Mouse (Mus musculus): ENCODE data around the gene Espn. TPM values are rescaled to one million over a fixed set of nuclear protein-coding genes. Genes with fewer than 3 reads are reported as not detected.
A peak's percentile ranks its signal among the peaks of the same experiment; 100 is the strongest.

The Espn gene
- polyA plus RNA-seq, 1 experiment = not detected

DNA sequence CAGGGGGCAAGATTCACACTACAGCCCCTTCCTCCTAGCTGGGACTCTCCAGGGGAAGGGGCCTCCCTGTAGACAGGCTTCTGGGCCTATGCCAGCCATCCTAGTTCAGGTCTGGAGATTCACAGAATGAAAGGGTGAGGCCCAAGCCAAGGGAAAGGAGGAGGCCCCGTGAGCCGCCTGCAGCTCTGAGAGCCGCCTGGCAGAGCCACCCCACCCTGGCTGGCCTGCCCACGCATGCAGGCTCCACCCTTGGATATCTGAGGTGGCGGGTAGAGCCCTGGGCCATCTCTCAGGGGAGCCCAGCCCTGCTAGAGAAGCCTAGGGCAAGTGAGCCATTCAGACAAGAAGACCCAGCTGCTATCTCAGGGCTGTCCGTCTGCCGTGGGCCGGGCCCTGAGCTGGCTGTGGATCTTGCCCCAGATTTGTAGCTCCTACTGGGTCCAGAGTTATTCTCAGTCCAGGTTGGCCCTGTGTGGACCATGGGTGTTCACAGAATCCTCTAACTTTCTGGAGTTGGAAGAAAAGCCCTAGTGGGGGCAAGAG is 59.3 kb downstream of the Espn start:
- Histone ChIP-seq H3K4me1 (ENCODE audit: control insufficient read depth, insufficient read depth, insufficient read length, low read length) (0 out of 2 replicates have a peak, but pooled peaks cover 3% of the 10 kb centered on the region), H3K4me3 (ENCODE audit: insufficient read depth, low read depth, low read length) (no peak overlapping the region), H3K27ac (replicated peaks; ENCODE audit: low read depth, low read length) (no peak overlapping the region)

DNA sequence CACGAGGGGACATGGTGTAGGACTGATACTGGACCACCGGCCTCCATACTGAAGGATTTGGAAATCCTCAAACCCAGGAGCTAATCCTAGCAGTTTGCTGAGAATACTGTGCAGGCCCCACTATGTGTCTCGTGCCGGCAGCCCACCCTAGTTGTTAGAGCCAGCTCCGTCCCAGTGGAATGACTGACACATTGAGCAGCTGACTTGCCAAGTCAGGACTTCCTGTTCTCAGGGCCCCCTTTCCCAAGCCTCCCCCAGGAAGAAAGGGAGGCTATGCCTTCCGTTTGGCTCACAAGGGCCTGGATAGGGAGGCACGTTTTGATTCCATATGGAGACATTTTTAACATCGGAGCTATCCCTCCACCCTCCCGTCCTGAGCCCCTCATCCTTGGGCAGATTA is 62.0 kb downstream of the Espn start:
- H3K4me3 ChIP-seq (ENCODE audit: insufficient read depth, low read depth, low read length) = no peak overlapping the region
- H3K27ac ChIP-seq (replicated peaks; ENCODE audit: low read depth, low read length) = 0 out of 2 replicates have a peak overlapping the region, but pooled peaks have one; percentile 3
- H3K4me1 ChIP-seq (ENCODE audit: control insufficient read depth, insufficient read depth, insufficient read length, low read length) = peaks cover 7% of the 10 kb centered on the region

DNA sequence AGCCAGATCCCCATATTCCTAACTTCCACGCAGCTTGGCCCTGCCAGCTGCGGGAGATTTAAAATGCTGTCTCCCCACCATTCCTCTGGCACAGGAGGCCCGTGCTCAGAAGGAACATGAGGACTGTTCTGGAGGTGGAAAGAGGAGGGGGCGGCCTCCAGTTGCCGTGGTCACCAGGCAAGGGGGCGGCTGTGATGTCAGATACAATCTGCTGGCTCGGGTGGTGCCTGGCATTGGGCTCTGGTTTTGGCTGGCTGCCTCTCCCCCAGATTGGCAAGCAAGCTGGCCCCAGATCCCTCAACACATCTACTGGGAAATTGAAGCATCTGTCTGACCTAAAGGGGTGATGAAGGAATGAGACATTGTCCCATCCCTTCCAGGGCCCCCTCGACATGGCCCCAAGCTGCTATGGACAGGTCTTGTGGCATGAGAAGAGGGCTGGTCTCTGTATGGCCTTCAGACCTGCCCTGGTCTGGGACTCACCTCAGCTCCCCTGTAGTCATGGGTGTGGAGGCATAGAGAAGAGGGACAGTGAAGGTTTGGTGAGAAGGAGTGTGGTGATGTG is 63.5 kb downstream of the Espn start:
- Histone ChIP-seq H3K4me3 (ENCODE audit: insufficient read depth, low read depth, low read length) (no peak overlapping the region), H3K27ac (replicated peaks; ENCODE audit: low read depth, low read length) (no peak overlapping the region), H3K4me1 (ENCODE audit: control insufficient read depth, insufficient read depth, insufficient read length, low read length) (peaks cover 7% of the 10 kb centered on the region)

DNA sequence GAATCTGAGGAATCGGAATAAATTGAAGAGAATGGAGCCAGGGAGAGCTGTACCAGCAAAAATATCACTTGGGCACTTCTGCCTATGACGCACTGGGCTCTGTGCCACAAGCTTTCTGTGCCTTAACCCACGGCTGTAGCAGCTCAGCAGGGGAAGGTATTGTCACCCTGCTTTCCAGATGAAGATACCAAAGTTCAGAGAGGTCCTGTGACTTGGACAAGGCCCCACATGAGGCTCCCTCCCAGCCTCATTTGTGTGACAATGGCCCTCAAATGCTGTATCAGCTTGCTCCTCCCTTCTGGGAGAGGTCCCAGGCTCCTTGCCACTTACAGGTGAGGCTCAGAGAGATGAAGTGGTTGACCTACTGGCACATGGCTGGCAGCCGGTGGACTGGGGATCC is 64.0 kb downstream of the Espn start:
- Histone ChIP-seq H3K27ac (replicated peaks; ENCODE audit: low read depth, low read length) (no peak overlapping the region), H3K4me1 (ENCODE audit: control insufficient read depth, insufficient read depth, insufficient read length, low read length) (peaks cover 7% of the 10 kb centered on the region), H3K4me3 (ENCODE audit: insufficient read depth, low read depth, low read length) (peak overlapping the region; percentile 22; the same call in 1 of the 2 replicates)

DNA sequence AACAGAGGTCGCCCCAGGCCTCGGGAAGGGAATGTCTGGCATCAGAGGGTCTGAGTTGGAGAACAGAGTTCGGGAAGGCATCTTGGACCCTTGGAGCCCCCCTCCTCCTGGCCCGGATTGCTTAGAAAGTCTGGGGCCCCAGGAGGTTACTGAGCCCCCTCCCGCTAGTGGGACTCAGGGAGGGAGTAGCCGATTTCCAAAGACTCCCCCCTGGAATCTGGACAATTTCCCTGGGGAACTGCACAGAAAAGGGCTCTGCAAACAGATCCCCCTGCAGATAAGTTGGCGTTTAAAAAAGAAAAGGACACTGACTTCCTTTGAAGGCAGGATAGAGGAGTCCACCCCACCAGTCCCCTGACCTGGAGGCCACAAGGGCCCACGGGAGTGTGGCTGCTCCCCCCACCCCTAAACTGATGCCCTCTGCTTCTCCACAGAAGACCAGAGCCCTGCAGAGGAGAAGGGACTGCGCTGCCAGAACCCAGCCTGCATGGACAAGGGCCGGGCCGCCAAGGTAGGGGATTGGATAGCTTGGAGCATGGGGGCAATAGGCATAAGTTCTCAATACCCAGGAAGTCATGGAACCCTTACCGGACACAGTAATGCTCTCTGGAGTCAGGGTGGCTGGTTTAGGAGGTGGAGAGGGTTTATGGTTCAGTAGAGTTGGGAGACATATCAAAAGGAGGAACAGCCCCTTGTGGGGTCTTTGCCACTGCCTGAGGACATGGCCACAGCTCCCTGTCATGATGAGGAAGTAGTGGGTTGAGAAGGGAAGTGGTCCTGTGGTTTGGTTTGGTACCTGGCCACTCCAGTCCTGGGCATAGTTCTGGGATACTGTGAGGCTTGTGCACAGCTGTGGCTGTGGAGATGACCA is 64.7 kb downstream of the Espn start:
- H3K27ac ChIP-seq (replicated peaks; ENCODE audit: low read depth, low read length) = no peak overlapping the region
- peaks cover 7% of the 10 kb centered on the region for H3K4me1 ChIP-seq (ENCODE audit: control insufficient read depth, insufficient read depth, insufficient read length, low read length)
- H3K4me3 ChIP-seq (ENCODE audit: insufficient read depth, low read depth, low read length) = peak overlapping the region; percentile 97

DNA sequence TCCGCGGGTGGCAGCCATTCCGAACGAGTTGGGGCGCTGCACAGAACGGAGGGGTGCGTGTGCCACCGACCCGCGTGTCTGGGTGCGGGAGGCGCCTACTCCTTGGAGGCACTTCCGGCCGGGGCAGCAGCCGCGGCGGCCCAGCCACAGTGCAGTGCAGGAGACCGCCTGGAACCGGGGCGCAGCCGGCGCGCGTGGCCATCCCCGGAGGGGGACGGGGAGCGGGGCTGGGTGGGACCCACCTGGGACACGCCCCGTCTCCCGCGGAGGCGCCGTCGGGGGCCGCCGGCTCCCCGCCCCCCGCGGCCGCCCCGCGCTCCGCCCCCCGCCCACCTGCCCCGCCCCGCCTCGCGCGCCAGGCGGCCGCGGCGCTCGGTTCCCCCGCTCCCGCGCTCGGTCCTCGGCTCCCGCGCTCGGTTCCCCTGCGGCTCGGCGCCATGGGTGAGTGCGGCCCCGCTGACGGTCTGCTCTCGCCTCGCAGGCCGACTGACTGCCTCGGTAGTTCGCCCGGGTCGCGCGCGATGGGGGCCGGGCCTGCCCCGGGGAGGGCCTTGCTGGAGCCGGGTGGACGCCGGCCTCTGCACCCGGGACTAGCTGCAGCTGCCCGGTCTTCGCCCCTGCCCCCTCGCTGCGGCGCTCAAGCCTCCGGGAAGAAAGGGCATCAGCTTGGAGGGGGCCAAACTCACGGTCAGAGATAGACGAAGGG is 65.5 kb downstream of the Espn start:
- peaks cover 7% of the 10 kb centered on the region for H3K4me1 ChIP-seq (ENCODE audit: control insufficient read depth, insufficient read depth, insufficient read length, low read length)
- H3K27ac ChIP-seq (replicated peaks; ENCODE audit: low read depth, low read length) = 0 out of 2 replicates have a peak overlapping the region, but pooled peaks have one; percentile 41
- peak overlapping the region; percentile 97 for H3K4me3 ChIP-seq (ENCODE audit: insufficient read depth, low read depth, low read length)

DNA sequence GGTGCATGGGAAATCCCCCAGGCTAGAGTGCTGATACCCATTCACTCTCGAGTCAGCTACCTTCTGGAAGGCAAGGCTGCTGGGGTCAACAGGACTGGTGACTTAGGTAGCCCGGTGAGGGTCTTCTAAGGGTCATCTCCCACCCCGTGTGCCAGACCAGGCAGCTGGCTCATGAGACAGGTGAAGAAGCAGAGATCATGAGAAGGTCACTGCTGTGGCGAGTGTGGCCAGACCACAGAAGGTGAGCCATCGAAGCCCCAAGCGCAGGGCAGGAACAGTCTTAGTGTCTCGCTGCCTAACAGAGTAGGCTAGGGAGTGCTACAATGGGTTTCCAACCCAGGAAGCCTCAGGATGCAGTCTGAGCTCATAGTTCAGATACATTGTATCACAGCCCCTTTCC is 67.6 kb downstream of the Espn start:
- Histone ChIP-seq H3K4me1 (ENCODE audit: control insufficient read depth, insufficient read depth, insufficient read length, low read length) (peaks cover 7% of the 10 kb centered on the region), H3K27ac (replicated peaks; ENCODE audit: low read depth, low read length) (no peak overlapping the region)

DNA sequence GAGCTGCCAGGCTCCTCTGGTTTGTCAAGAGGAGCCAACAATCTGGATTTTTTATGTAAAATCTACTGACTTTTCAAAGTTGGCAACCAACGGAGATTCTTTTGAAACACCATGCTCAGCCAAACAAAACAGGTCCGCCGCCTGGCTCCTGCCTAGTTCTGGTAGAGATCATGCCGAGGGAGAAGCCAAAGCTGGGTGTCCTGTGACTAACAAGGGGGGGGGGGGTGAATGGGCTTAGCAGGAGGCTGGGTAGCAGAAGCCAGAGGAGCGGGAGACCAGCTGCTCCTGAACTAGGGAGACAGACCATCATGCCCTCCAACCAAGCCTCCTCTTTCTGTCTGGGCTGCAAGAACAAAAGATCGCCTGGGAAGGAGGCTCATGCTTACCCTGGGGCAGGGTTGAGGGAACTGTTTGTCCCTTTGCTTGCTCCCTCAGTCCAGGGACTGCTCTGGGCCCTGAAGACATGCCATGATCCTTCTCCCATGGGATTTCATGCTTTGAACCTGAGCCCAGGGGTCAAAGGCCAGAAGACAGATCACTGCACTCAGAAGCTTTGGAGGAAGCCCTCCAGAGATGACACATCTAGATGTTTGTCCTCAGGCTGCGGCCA is 68.5 kb downstream of the Espn start:
- H3K4me3 ChIP-seq (ENCODE audit: insufficient read depth, low read depth, low read length) = no peak overlapping the region
- no peak overlapping the region for H3K27ac ChIP-seq (replicated peaks; ENCODE audit: low read depth, low read length)
- peaks cover 7% of the 10 kb centered on the region for H3K4me1 ChIP-seq (ENCODE audit: control insufficient read depth, insufficient read depth, insufficient read length, low read length)

More for the DNA sequence above, 67.6 kb downstream of the Espn start:
- H3K4me3 ChIP-seq (ENCODE audit: insufficient read depth, low read depth, low read length) = no peak overlapping the region

DNA sequence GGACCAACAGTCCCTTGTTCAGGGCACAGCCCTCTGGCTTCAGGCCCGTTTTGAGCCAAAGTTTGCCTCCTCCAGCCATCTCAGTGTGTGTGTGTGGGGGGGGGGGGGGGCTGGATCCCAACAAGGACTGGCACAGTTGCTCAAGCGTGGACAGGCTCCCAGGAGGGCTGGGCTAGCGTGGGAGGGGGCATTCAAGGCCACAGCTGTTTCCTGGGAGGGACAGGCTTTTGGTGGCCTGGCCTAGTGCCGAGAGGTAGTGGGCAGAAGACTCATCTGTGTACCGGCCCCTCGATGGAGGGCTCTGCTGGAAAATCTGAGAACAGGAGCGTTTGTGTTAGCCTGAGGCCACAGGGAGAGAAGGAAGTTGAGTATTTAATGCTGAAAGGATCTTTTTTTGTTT is 72.2 kb downstream of the Espn start:
- no peak overlapping the region for H3K4me3 ChIP-seq (ENCODE audit: insufficient read depth, low read depth, low read length)
- H3K27ac ChIP-seq (replicated peaks; ENCODE audit: low read depth, low read length) = no peak overlapping the region
- H3K4me1 ChIP-seq (ENCODE audit: control insufficient read depth, insufficient read depth, insufficient read length, low read length) = no peaks in the 10 kb centered on the region; the same call in 1 of the 2 replicates

DNA sequence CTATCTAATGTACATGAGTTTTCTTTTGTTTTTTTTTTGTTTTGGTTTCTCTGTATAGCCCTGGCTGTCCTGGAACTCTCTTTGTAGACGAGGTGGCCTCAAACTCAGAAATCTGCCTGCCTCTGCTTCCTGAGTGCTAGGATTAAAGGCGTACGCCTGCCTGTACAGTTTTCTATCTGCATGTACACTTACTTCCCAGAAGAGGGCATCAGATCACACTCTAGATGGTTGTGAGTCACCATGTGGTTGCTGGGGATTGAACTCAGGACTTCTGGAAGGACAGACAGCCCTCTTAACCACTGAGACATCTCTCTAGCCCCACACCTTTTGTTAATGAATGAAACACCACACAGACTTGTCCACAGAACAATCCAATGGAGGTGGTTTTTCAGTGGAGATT is 72.9 kb downstream of the Espn start:
- Histone ChIP-seq H3K27ac (replicated peaks; ENCODE audit: low read depth, low read length) (no peak overlapping the region), H3K4me3 (ENCODE audit: insufficient read depth, low read depth, low read length) (no peak overlapping the region), H3K4me1 (ENCODE audit: control insufficient read depth, insufficient read depth, insufficient read length, low read length) (no peaks in the 10 kb centered on the region; the same call in 1 of the 2 replicates)

DNA sequence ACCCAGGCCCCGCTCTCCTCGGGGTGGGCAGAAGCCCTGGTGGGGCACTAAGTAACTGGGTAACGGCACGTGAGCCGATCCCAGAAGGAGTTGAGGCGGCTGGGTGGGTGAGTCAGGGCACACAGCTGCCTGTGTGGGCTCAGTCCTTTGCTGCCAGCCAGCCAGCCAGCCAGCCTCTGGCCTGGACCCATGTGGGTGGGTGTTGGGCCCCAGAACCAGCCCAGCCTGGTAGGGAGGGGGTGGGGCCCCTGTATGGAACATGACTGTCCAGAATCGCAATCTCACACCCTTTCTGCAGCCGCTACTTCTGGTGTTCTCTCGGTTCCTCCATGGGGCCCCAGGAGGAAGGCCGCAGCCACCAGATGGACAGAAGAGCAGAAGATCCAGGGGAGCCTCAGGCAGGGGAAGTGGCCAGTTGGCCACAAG is 74.1 kb downstream of the Espn start:
- Histone ChIP-seq H3K4me1 (ENCODE audit: control insufficient read depth, insufficient read depth, insufficient read length, low read length) (no peaks in the 10 kb centered on the region), H3K27ac (replicated peaks; ENCODE audit: low read depth, low read length) (peak overlapping the region; percentile 39; the same call in 1 of the 2 replicates)

DNA sequence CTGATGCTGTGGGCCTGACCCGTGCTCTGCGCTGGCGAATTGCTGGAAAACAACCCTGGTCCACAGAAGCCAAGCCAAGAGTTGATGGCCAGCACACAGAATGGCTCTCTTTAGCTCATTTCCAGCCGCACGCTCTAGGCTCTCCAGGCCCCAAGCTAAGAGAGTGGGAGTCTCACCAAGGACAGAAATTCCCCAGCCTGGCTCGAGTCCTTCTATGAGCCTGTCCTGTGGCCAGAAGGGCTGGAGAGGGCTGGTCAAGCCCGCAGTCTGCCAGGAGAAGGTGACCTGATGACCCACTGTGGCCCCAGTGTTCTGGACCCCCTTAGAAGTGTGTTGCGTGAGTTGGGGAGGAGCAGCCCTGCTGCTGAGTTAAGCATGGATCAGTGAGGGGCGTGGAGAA is 75.0 kb downstream of the Espn start:
- Histone ChIP-seq H3K27ac (replicated peaks; ENCODE audit: low read depth, low read length) (peak overlapping the region; percentile 39; the same call in 1 of the 2 replicates), H3K4me3 (ENCODE audit: insufficient read depth, low read depth, low read length) (no peak overlapping the region), H3K4me1 (ENCODE audit: control insufficient read depth, insufficient read depth, insufficient read length, low read length) (0 out of 2 replicates have a peak, but pooled peaks cover 4% of the 10 kb centered on the region)

More for the DNA sequence above, 74.1 kb downstream of the Espn start:
- no peak overlapping the region for H3K4me3 ChIP-seq (ENCODE audit: insufficient read depth, low read depth, low read length)

DNA sequence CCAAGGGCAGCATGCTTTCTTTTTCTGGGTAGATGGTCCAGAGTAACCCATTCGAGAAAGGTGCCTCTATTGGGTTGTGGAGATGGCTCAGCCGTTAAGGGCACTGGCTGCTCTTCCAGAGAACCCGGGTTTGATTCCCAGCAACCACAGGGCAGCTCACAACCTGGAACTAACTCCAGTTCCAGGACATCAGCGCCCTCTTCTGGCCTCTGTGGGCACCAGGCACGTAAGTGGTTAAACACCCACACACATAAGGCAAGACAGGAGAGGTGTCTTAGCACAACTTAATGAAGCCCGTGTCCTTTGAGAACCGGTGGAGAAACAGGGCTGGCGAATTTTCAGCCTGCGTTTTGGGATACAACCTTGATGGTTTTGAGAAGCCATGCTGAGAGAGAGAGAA is 77.6 kb downstream of the Espn start:
- Histone ChIP-seq H3K4me3 (ENCODE audit: insufficient read depth, low read depth, low read length) (no peak overlapping the region), H3K4me1 (ENCODE audit: control insufficient read depth, insufficient read depth, insufficient read length, low read length) (peaks cover 8% of the 10 kb centered on the region; the same call in 1 of the 2 replicates), H3K27ac (replicated peaks; ENCODE audit: low read depth, low read length) (no peak overlapping the region)

DNA sequence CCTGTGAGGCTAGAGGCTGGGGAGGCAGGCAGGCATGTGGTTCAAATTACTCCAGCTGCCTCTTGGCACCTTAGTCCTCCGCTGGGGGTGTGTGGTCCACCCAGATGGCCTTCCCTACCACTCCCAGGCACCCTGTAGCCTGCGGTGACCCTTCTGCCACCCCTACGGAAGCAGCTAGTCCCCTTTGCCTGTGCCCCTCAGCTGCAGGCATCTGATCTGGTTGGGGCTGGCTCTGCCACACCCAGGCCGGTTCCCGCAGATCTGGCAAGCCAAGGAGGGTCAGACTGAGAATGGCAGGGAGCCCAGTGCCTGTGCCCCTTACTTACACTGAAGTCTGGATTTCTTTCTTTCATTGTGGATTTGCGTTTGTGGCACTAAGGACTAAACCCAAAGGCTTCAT is 78.5 kb downstream of the Espn start:
- Histone ChIP-seq H3K27ac (replicated peaks; ENCODE audit: low read depth, low read length) (no peak overlapping the region; the same call in none of the 2 replicates), H3K4me3 (ENCODE audit: insufficient read depth, low read depth, low read length) (0 out of 2 replicates have a peak overlapping the region, but pooled peaks have one; percentile 15), H3K4me1 (ENCODE audit: control insufficient read depth, insufficient read depth, insufficient read length, low read length) (peaks cover 8% of the 10 kb centered on the region; the same call in 1 of the 2 replicates)
